Mouse (Mus musculus): Measurements from ENCODE around the gene Hapln1.

Gene Hapln1

GRCm38 (mm10) chr13:89539205-89539886 lies at the start of gene Hapln1:
Gene Hapln1 (plus strand): TSS chr13:89539796.
- DNase-seq (ENCODE audit: low spot score in 2 of 2) = peak; percentile 24 to 48

DNA sequence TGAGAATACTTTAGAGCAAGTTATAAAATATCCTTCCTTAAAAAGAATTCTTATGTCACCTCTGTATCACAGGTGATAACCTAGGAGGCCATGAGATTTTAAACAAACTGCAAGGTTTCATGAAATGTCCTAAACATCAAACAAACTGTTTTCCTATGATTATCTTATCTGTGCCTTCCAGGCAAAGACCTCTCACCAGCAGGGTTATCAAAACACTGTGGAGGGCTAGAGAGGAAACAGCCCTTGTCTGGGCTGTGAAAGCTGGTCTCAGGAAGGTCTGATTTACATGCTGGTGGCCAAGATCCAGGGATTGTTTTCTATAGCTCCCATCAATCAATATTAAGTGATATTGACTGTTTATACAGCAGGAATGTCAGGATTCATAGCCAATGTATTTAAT lies 46.4 kb upstream of the Hapln1 start:
- DNase-seq (ENCODE audit: low spot score in 2 of 2) = no peak

DNA sequence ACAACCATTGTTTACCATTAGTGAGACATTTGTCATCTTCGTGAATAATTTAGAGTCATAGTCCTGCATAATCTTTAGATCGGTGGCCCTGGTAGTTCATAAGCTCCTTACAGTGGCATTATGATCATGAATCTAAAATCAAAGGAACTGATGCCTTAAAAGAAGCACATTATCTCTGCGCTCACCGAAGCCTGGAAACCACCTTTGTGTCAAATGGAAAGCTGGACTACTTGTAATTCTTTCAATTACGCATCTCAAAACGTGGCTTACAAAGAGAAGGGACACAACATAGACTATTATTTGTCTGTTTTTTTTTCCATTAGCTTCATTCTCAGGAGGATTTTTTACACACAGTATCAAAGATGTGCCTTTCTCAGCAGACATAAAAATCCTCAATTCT lies 45.9 kb upstream of the Hapln1 start:
- no peak for DNase-seq (ENCODE audit: low spot score in 2 of 2)

- no peak for DNase-seq (ENCODE audit: low spot score in 2 of 2)
These were observed 43.0 kb upstream of the Hapln1 start for GRCm38 (mm10) chr13:89496569-89496968.

DNA sequence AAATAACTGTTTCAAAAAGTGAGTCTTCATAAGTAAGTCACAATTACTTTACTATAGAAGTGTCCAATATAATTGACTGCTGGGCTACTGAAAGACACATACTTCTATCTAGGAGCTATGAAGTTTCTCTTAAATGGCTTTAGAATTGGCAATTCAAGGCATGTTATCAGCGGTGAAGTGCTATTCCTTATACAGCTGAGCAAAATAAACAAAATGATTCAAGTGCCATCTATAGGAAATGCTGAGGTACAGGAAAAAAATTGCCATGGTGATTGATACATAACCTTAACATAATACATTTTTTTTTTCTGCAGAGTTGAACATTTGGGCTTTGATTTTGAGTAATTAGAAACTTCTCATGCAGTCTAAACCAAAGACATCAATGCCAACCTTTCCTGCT lies 40.2 kb upstream of the Hapln1 start:
- DNase-seq (ENCODE audit: low spot score in 2 of 2) = no peak

GRCm38 (mm10) chr13:89521507-89521908 lies 18.1 kb upstream of the Hapln1 start:
- no peak for DNase-seq (ENCODE audit: low spot score in 2 of 2)

DNA sequence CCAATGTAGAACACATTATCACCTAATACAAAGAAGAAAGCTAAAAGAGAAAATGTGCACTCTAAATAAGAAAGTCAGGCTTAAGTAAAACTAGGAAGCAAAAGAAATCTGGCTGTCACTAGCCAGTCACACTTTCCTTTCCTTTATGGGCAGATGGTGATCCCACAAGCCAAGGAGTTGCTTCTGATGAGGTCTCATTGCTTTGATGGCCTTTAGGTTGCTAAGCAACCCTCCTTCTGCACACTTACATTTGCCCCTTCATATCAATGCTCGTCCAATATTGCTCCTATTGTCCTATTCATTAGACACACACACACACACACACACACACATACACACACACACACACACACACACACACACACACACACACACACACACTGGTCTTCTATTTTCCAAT lies 10.9 kb upstream of the Hapln1 start:
- no peak for DNase-seq (ENCODE audit: low spot score in 2 of 2)

GRCm38 (mm10) chr13:89530386-89530785 lies 9.2 kb upstream of the Hapln1 start:
- DNase-seq (ENCODE audit: low spot score in 2 of 2) = no peak

GRCm38 (mm10) chr13:89539887-89540264 lies 280 bp downstream of the Hapln1 start:
- DNase-seq (ENCODE audit: low spot score in 2 of 2) = no peak

GRCm38 (mm10) chr13:89540301-89540982 lies 846 bp downstream of the Hapln1 start:
- DNase-seq (ENCODE audit: low spot score in 2 of 2) = no peak

- no peak for DNase-seq (ENCODE audit: low spot score in 2 of 2)
These were observed 3.4 kb downstream of the Hapln1 start for GRCm38 (mm10) chr13:89543003-89543402.

- peak; percentile 17 to 55 for DNase-seq (ENCODE audit: low spot score in 2 of 2)
These were observed 8.7 kb downstream of the Hapln1 start for GRCm38 (mm10) chr13:89548203-89548740.

DNA sequence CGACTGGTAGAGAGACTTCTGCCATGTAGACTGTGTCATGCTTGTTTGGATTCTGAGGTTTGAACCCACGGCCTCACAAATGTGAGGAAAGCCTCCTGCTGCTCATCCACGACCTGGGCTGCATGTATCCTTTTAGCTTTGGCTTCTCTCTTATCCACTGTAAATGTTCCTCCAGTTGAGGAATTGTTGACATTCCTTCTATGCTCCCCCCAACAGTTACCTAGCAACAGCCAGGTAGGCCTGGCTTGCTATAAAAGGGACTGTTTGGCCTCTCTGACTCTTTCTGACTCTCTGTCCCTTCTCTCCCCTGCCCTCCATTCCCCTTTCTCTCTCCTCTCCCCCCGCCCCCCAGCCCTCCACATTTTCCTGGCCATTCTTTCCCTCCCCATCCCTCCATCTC lies 9.9 kb downstream of the Hapln1 start:
- no peak for DNase-seq (ENCODE audit: low spot score in 2 of 2)

DNA sequence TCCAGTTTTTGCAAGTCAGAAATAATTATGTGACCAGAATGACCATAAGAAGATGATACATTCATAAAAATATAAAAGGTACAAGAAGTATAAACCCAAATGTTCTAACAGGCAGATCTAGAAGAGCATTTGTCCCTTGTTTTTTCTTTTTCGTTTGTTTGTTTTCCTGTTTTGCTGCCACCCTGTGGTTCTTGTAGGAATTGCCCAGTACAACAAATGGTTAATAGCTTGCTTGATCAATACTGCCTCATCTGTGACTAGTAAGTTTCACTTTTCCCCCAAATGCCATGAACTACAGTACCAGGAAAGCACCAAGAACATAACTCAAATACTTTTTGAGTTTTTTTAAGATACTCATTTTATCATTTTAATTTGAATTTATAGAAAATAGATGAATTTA lies 11.9 kb downstream of the Hapln1 start:
- DNase-seq (ENCODE audit: low spot score in 2 of 2) = no peak

GRCm38 (mm10) chr13:89564518-89564917 lies 24.9 kb downstream of the Hapln1 start:
- no peak for DNase-seq (ENCODE audit: low spot score in 2 of 2)

DNA sequence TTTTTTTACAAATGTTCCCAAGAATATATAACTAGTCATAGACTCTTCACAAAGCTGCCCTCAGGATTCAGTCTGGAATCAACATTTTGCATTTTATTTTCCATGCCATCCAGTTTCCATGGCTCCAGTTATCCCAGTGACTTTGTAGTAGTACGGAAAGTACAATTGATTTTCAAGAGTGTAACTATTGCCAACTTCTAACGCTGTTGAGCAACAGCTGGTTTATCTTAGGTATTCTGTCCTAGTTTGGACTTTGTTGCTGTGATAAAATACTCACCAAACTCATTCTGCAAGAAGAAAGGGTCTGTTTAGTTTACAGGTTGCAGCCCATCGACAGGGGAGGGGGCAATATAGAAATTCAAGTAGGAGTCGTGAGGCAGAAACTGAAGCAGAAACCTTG lies 26.7 kb downstream of the Hapln1 start:
- DNase-seq (ENCODE audit: low spot score in 2 of 2) = no peak

DNA sequence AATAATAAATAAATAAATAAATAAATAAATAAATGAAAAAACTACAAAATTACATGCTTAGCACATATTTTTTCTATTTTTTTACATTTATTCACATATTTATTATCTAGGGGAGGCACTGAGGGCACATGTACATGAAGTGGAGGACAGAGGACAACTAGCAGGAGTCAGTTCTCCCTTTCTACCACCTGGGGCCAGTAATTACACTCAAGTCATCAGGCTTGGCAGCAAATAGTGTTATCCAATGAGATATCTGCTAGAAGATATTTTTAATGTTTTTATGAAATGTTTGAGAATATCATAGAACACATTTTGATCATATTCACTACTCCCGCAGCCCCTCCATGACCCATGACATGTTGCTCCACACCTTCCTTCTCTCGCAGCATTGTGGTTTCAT lies 39.5 kb downstream of the Hapln1 start:
- no peak for DNase-seq (ENCODE audit: low spot score in 2 of 2)

DNA sequence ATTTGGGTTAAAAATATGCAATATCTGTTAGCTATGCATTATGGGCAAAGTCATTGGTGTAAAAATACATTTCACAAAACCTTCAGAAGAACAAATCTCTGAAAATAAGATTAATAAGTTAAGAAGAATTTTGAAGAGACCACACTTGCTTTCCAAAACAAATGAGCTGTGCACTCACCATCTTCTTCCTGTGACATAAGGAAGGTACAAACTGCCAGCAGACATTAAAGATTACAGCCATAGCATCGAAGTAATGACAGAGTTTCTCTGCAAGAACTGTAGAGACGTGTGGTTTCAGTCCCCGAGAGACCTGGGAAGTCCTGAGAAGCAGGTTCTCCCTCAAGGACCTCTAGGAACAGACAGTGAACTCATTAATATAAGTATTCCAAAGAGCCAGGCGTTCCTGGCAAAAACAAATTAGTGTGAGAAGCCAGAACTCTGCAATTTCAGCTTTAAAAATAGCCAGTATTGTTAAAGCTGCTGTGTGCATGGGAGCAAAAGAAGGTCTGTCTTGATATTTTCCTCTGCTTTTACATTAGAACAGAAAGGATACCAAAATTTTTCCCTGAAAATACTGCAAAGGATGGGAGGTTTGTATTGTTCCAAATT lies 43.6 kb downstream of the Hapln1 start:
- no peak for DNase-seq (ENCODE audit: low spot score in 2 of 2)

- DNase-seq (ENCODE audit: low spot score in 2 of 2) = no peak
These were observed 44.4 kb downstream of the Hapln1 start for GRCm38 (mm10) chr13:89583747-89584738.

- DNase-seq (ENCODE audit: low spot score in 2 of 2) = no peak
These were observed 45.5 kb downstream of the Hapln1 start for GRCm38 (mm10) chr13:89585144-89585543.

- no peak for DNase-seq (ENCODE audit: low spot score in 2 of 2)
These were observed 55.5 kb downstream of the Hapln1 start for GRCm38 (mm10) chr13:89595105-89595504.

- DNase-seq (ENCODE audit: low spot score in 2 of 2) = no peak
These were observed 57.8 kb downstream of the Hapln1 start for GRCm38 (mm10) chr13:89597354-89597753.

Data from frontal cortex, postnatal 14 days (tissue).